Mouse (Mus musculus): ENCODE measurements around the gene Nfrkb. TPM values are rescaled to one million over a fixed set of nuclear protein-coding genes. Genes with fewer than 3 reads are reported as not detected.

Nfrkb gene
- 10 to 100 TPM in 1 of 2 experiments, 1 to 10 TPM in 1; 2.1 to 11.5 TPM for polyA plus RNA-seq (2012; fragmentation: generic; extraction: Trizol)

GRCm38 (mm10) chr9:31385947-31386354 lies at the start of gene Nfrkb:
Gene Nfrkb, plus strand, starts transcription at chr9:31386192.

DNA sequence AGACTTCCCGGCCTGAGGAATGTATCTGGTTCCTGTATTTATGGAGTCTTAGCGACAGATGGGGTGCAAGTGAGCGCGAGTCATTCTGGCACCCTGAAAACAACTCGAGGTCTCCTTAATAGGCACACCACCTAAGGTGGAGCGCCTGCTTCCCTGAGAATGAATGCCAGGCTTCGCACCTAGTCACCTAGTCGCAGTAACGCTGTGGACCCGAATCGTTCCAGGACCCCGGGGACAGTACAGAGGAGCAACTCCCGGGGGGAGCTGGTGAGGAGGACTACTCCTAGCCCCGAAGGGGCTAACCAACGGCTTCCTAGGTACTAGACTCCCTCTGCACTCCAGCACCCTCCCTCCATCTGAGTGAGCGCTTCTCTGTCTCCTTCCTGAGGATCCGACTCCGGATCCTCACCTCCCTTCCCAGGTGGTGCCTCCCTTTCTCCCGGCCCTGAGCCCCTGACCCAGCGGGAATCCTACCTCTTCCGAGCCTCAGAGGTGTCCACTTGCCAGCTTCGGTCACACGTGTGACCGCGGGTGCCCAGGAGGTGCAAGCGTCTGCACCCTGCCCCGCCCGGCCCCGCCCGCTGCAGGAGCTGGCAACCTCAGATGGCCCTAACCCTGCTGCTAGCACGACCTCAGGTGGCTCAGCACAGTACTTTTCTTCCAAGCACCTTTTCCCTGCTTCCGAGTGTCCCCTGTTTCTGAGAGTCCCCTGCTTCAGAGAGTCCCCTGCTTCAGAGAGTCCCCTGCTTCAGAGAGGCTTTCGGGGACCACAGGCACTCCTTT lies 77.9 kb downstream of the Nfrkb start, which contains the start of gene Tmem45b:
Gene Tmem45b (minus strand): TSS at position 771 of the 783 bp plus-strand sequence.

Other genes starting within 250 kb of the Nfrkb start
- 100 to 1,000 TPM in 1 of 2 experiments, 10 to 100 TPM in 1; 13.1 to 308 TPM for gene Aplp2, start 174.4 kb upstream of the Nfrkb start, polyA plus RNA-seq (2012; fragmentation: generic; extraction: Trizol)
- 1 to 10 TPM in 1 of 2 experiments, under 1 TPM in 1; 0.25 to 1.7 TPM for gene Prdm10, start 105.7 kb upstream of the Nfrkb start, polyA plus RNA-seq (2012; fragmentation: generic; extraction: Trizol)
- under 1 TPM in 1 of 2 experiments, not detected in 1; 0.01 TPM for gene Tmem45b, start 78.3 kb downstream of the Nfrkb start, polyA plus RNA-seq (2012; fragmentation: generic; extraction: Trizol)